Mouse (Mus musculus) thymus, adult 2 months (tissue): ENCODE measurements around the gene Atg101.

Source experiments
- CTCF ChIP-seq: fragments of 200-500 bp; IDR thresholded peaks from 2 replicates; pipeline ENCODE4 v1.5.1; 2012; ENCODE audit warnings: mild to moderate bottlenecking, control low read depth, low read length, moderate library complexity, borderline replicate concordance; ENCODE audit not compliant: control insufficient read depth, poor library complexity, insufficient read depth; ENCODE audit errors: extremely low read depth
- POLR2A ChIP-seq: fragments of 200-500 bp; IDR thresholded peaks from 2 replicates; pipeline ENCODE4 v1.6.1; 2012; ENCODE audit warnings: mild to moderate bottlenecking, low read length, control low read depth, moderate library complexity; ENCODE audit not compliant: control insufficient read depth, poor library complexity, insufficient read depth; ENCODE audit errors: extremely low read depth

- TF ChIP-seq CTCF (no peak), POLR2A (no peak)
Observed at GRCm38 (mm10) chr15:101253563-101253885, 30.5 kb upstream of the Atg101 start.
